Mouse (Mus musculus): Measurements from ENCODE around the gene Zbtb20. TPM values are rescaled to one million over a fixed set of nuclear protein-coding genes. Genes with fewer than 3 reads are reported as not detected.

Zbtb20 gene
- polyA plus RNA-seq, 1 experiment: 9.6 TPM

DNA sequence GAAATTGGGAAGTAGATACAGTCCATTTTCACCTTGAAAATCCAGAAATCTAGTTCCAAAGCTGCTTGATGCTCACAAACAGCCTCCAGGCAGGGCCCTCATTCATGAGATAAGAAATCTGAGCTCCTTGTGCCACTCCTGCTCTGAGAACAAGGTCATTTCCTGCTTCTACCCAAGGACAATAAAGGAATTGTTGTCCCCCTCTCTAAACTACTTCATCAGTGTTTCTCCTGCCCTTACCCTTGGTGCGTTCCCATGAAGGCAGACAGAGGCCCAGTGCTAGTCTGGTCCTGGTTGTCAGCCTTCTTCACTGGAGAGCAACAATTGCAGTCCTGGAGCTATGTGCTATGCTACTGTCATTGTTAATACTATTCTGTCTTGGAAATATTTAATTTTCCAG, 238.3 kb downstream of the Zbtb20 start:
- H3K27me3 ChIP-seq (ENCODE audit: control insufficient read depth, insufficient read depth, low read length): no peaks in the 10 kb centered on the region
- H3K4me1 ChIP-seq (ENCODE audit: control insufficient read depth, insufficient read depth, insufficient read length, low read length): peaks cover 6% of the 10 kb centered on the region; the same call in 1 of the 2 replicates
- WGBS: 30% methylated on average over 1 of the region's 1 CpGs
- H3K27ac ChIP-seq (ENCODE audit: insufficient read depth, low read depth, low read length): no peak overlapping the region
- H3K4me3 ChIP-seq (ENCODE audit: low read depth, low read length): no peak overlapping the region
- TF ChIP-seq POLR2A (IDR thresholded peaks at IDR 0.05; ENCODE audit: low read depth, low read length): no peak
- no peak for TF ChIP-seq CTCF (IDR thresholded peaks at IDR 0.05; ENCODE audit: extremely low read depth, insufficient read length, insufficient replicate concordance, low read depth, low read length)
- H3K36me3 ChIP-seq (ENCODE audit: control insufficient read depth, insufficient read depth, low read length): no peaks in the 10 kb centered on the region

DNA sequence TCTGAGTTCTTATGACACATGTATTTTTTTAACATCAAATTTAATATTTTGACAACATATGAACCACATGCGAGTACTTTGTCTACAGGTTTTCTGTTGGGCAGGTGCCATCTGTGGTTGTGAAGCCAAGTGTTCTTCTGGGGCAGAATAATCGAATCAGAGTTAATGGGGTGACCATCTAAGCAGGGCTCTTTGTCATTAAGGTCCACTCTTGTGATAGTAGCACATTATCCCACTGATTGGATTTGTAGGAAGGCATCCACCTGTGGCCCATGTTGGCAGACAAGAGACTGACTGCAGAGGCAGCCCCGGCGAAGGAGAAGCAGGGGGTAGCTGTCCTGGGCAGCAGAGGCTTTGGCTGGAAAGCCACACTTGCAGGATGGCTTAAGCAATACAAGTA, 254.3 kb downstream of the Zbtb20 start:
- Histone ChIP-seq H3K27ac (ENCODE audit: insufficient read depth, low read depth, low read length) (no peak overlapping the region), H3K27me3 (ENCODE audit: control insufficient read depth, insufficient read depth, low read length) (no peaks in the 10 kb centered on the region), H3K36me3 (ENCODE audit: control insufficient read depth, insufficient read depth, low read length) (no peaks in the 10 kb centered on the region), H3K4me1 (ENCODE audit: control insufficient read depth, insufficient read depth, insufficient read length, low read length) (peaks cover 2% of the 10 kb centered on the region; the same call in 1 of the 2 replicates), H3K4me3 (ENCODE audit: low read depth, low read length) (no peak overlapping the region)
- WGBS: 85% methylated on average over 4 of the region's 4 CpGs
- TF ChIP-seq POLR2A (IDR thresholded peaks at IDR 0.05; ENCODE audit: low read depth, low read length) (no peak), CTCF (IDR thresholded peaks at IDR 0.05; ENCODE audit: extremely low read depth, insufficient read length, insufficient replicate concordance, low read depth, low read length) (no peak)

DNA sequence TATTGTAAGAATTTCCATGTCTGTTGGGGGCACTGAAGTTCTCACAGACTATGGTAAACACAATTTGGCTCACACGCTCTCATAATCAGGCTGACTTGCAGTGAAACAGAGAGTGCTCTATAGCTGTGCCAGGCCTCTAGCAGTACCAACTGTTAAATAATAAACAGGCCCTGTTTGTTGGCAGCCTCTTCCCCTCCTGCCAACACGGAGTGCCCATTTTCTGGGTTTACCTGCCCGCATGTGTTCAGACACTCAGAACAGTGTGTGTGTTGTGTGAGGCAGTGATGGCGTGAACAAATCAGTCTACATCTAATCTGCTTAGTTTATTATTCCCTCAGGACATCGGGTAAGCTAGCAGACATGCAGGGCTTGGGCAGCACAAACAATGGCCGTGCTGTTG, 254.9 kb downstream of the Zbtb20 start:
- TF ChIP-seq POLR2A (IDR thresholded peaks at IDR 0.05; ENCODE audit: low read depth, low read length) (no peak), CTCF (IDR thresholded peaks at IDR 0.05; ENCODE audit: extremely low read depth, insufficient read length, insufficient replicate concordance, low read depth, low read length) (no peak)
- H3K4me1 ChIP-seq (ENCODE audit: control insufficient read depth, insufficient read depth, insufficient read length, low read length): peaks cover 2% of the 10 kb centered on the region; the same call in 1 of the 2 replicates
- peak overlapping the region; percentile 55; the same call in 1 of the 2 replicates for H3K27ac ChIP-seq (ENCODE audit: insufficient read depth, low read depth, low read length)
- WGBS: 47% methylated on average over 6 of the region's 6 CpGs
- H3K4me3 ChIP-seq (ENCODE audit: low read depth, low read length): no peak overlapping the region
- no peaks in the 10 kb centered on the region for H3K36me3 ChIP-seq (ENCODE audit: control insufficient read depth, insufficient read depth, low read length)
- no peaks in the 10 kb centered on the region for H3K27me3 ChIP-seq (ENCODE audit: control insufficient read depth, insufficient read depth, low read length)

DNA sequence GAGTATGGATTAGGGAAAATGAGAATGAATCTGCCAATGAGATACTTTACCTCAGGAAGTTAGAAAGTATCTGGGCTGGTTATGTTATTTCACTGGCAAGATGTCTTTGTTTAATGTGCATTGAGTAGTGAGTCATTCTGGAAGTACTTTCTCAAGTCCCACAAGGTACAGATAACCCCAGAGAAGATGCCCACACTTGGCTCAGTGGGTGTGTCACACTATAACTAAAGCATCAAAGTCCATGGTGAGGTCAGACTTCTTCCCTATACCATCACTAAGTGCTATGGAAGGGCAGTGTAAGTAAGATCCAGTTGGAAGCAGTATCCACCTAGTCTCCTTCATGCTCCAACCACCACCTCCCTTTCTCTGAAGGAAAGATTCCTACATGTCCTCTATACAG, 255.4 kb downstream of the Zbtb20 start:
- TF ChIP-seq POLR2A (IDR thresholded peaks at IDR 0.05; ENCODE audit: low read depth, low read length) (no peak), CTCF (IDR thresholded peaks at IDR 0.05; ENCODE audit: extremely low read depth, insufficient read length, insufficient replicate concordance, low read depth, low read length) (no peak)
- peaks cover 2% of the 10 kb centered on the region; the same call in 1 of the 2 replicates for H3K4me1 ChIP-seq (ENCODE audit: control insufficient read depth, insufficient read depth, insufficient read length, low read length)
- H3K36me3 ChIP-seq (ENCODE audit: control insufficient read depth, insufficient read depth, low read length): no peaks in the 10 kb centered on the region
- H3K4me3 ChIP-seq (ENCODE audit: low read depth, low read length): no peak overlapping the region
- no peaks in the 10 kb centered on the region for H3K27me3 ChIP-seq (ENCODE audit: control insufficient read depth, insufficient read depth, low read length)
- no peak overlapping the region for H3K27ac ChIP-seq (ENCODE audit: insufficient read depth, low read depth, low read length)

DNA sequence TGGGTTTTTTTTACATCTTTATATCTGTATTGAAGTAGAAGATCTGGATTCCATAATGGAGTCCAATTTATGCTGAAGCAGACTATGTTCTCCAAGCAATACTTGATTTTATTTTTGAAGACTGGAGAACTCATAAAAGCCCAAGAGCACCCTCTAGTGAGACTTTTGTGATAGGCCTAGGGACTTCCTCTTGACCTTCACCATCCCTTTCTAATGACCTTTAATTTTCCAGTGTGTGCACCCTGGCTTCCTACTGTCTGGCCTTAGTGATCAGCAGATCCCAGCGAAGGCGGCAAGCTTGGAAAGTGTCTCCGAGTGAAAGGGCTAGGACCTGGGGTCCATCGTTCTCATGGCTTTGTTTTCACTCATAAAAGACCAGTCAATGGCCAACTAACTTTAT, 292.8 kb downstream of the Zbtb20 start:
- H3K4me3 ChIP-seq (ENCODE audit: low read depth, low read length): no peak overlapping the region
- 88% methylated on average over 4 of the region's 4 CpGs for WGBS
- TF ChIP-seq CTCF (IDR thresholded peaks at IDR 0.05; ENCODE audit: extremely low read depth, insufficient read length, insufficient replicate concordance, low read depth, low read length): 0 out of 2 replicates have a peak, but pooled peaks have one; percentile 27
- no peak for TF ChIP-seq POLR2A (IDR thresholded peaks at IDR 0.05; ENCODE audit: low read depth, low read length)
- no peaks in the 10 kb centered on the region for H3K27me3 ChIP-seq (ENCODE audit: control insufficient read depth, insufficient read depth, low read length)
- no peaks in the 10 kb centered on the region for H3K36me3 ChIP-seq (ENCODE audit: control insufficient read depth, insufficient read depth, low read length)
- H3K4me1 ChIP-seq (ENCODE audit: control insufficient read depth, insufficient read depth, insufficient read length, low read length): no peaks in the 10 kb centered on the region
- no peak overlapping the region for H3K27ac ChIP-seq (ENCODE audit: insufficient read depth, low read depth, low read length)

DNA sequence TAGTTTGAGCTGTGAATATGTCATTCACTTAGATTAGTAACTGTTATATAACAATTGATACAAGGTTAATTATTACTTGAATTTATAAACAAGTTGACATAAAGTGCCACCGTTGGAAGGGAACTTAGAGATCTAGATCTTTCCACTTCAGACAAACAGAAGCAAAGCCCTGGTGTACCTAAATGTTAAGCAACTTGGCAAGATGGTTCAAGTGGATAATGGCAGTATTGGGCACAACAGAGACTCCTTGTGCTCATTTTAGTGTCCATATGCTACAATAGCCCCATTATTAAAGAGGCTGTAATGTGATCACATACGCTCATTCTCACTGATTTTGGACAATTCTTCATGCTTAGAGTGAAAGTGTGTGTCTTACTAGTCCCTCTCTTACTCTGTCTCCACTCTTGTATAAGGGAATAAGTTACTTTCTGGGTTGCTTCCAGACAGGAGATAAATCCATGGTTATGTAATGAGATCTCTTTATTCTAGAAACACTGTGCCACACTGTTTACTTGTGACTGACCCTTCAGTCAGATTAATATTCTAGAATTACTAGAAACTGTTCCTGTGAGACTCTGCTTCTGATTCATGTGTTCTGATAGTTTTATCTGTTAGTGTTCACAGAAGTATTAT, 293.7 kb downstream of the Zbtb20 start:
- no peaks in the 10 kb centered on the region for H3K27me3 ChIP-seq (ENCODE audit: control insufficient read depth, insufficient read depth, low read length)
- TF ChIP-seq CTCF (IDR thresholded peaks at IDR 0.05; ENCODE audit: extremely low read depth, insufficient read length, insufficient replicate concordance, low read depth, low read length) (no peak), POLR2A (IDR thresholded peaks at IDR 0.05; ENCODE audit: low read depth, low read length) (no peak)
- no peak overlapping the region for H3K4me3 ChIP-seq (ENCODE audit: low read depth, low read length)
- 58% methylated on average over 2 of the region's 2 CpGs for WGBS
- H3K27ac ChIP-seq (ENCODE audit: insufficient read depth, low read depth, low read length): no peak overlapping the region
- no peaks in the 10 kb centered on the region for H3K4me1 ChIP-seq (ENCODE audit: control insufficient read depth, insufficient read depth, insufficient read length, low read length)
- H3K36me3 ChIP-seq (ENCODE audit: control insufficient read depth, insufficient read depth, low read length): no peaks in the 10 kb centered on the region

DNA sequence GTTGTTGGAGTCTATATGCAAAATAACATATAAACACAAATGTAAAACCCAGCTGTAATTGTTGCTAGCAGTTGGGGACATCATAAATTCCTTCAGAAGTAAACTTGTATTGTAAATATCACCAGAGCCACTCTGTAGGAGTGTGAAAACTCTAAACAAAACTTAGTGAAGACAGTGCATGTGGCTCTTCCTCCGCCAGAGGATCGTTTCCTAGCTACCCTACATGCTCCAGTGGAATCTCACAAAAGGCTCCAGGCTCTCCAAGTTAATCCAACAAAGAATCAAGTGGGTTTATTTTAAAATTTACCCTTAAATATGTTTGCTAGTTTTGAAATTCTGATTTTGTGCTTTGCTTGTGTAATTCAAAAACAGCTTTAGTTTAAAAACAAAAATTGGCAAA, 296.5 kb downstream of the Zbtb20 start:
- 89% methylated on average over 2 of the region's 2 CpGs for WGBS
- no peak overlapping the region for H3K4me3 ChIP-seq (ENCODE audit: low read depth, low read length)
- H3K36me3 ChIP-seq (ENCODE audit: control insufficient read depth, insufficient read depth, low read length): no peaks in the 10 kb centered on the region
- no peak overlapping the region for H3K27ac ChIP-seq (ENCODE audit: insufficient read depth, low read depth, low read length)
- no peak for TF ChIP-seq CTCF (IDR thresholded peaks at IDR 0.05; ENCODE audit: extremely low read depth, insufficient read length, insufficient replicate concordance, low read depth, low read length)
- no peak for TF ChIP-seq POLR2A (IDR thresholded peaks at IDR 0.05; ENCODE audit: low read depth, low read length)
- no peaks in the 10 kb centered on the region for H3K27me3 ChIP-seq (ENCODE audit: control insufficient read depth, insufficient read depth, low read length)
- H3K4me1 ChIP-seq (ENCODE audit: control insufficient read depth, insufficient read depth, insufficient read length, low read length): no peaks in the 10 kb centered on the region

All from small intestine, adult 2 months (tissue).